Mouse (Mus musculus): ENCODE data around the gene Snrpg.

DNA sequence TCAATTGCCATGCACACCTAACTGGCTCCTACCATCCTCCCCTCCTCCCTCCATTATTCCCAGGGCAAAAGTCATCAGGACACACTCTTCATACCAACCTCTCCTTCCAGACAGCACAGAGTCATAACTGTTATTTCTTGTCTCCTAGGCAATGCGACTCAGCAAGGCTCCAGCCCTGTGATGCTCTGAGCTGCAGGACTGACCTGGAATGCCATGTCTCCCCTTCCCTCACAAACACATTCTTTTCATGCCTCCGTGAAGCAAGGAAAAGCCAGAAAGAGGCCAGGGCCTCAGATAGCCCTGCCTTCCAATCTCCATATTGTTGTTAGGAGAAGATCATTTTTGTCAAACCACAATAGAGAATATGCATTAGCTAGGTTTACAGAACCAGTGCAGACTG is 25.0 kb upstream of the Snrpg start:
- no peak for TF ChIP-seq POLR2A (IDR thresholded peaks at IDR 0.05; ENCODE audit: extremely low read depth, insufficient read depth, low read length)
- no peak for TF ChIP-seq CTCF (IDR thresholded peaks at IDR 0.05; ENCODE audit: extremely low read depth, insufficient read depth, low read length)

All from cortical plate, adult 2 months (tissue).